In the genomic region with DNA sequence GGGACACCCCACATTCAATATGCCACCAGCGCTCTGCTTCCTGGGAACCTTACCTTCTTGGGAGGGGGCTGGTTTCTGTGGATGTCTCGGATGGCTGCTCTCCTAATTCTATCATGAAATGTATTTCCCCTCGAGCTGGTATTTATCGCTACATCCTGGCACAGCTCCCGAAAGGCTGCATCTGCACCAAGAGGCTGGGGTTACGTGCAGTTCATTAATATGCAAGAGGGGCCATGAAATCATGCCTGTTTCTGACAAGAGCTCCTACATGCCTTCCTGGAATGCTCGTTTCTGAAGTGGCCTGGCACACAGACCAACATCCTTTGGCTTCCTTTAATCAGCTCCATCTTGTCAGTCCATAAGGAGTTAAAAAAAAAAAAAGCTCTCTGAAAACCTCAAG, we compare ENCODE assay signal across 13 mouse cellular contexts.
DNase-seq lines count a peak whose midpoint lies in the region; ATAC-seq and TF ChIP-seq lines count a peak whose summit lies in the region.
"Had no signal": no experiment of that assay in that cellular context is flagged by ENCODE, and none has a peak within 500 bp of the region (broad histone marks: within the 10 kb centered on the region; RNA-seq: fewer than 3 reads in every experiment).

No protein-coding gene starts in this region.

- no peaks in the 10 kb centered on the region; the same call in 1 of the 2 replicates for H3K4me1 ChIP-seq in hindbrain, embryonic 12.5 days
- no peaks in the 10 kb centered on the region for H3K4me1 ChIP-seq in hindbrain, embryonic 11.5 days (replicated peaks; ENCODE audit: control insufficient read depth, insufficient read depth, low read length)
- H3K4me1 ChIP-seq in midbrain, embryonic 12.5 days = peaks cover 14% of the 10 kb centered on the region; the same call in 1 of the 2 replicates
- peaks cover 3% of the 10 kb centered on the region; the same call in 1 of the 2 replicates for H3K4me1 ChIP-seq in midbrain, embryonic 11.5 days (ENCODE audit: control insufficient read depth, insufficient read depth, low read length)
- H3K4me1 ChIP-seq in forebrain, postnatal 0 days (ENCODE audit: insufficient read depth) = no peaks in the 10 kb centered on the region
- H3K4me1 ChIP-seq in midbrain, embryonic 15.5 days = peaks cover 23% of the 10 kb centered on the region
- no peaks in the 10 kb centered on the region for H3K4me1 ChIP-seq in heart, embryonic 10.5 days

- no peak for TF ChIP-seq CTCF in forebrain, postnatal 0 days (IDR thresholded peaks at IDR 0.05; ENCODE audit: low read depth)

- H3K36me3 ChIP-seq in hindbrain, embryonic 12.5 days = no peaks in the 10 kb centered on the region
- no peaks in the 10 kb centered on the region for H3K36me3 ChIP-seq in hindbrain, embryonic 11.5 days (ENCODE audit: control insufficient read depth, insufficient read depth, low read length)
- no peaks in the 10 kb centered on the region for H3K36me3 ChIP-seq in midbrain, embryonic 12.5 days
- no peaks in the 10 kb centered on the region for H3K36me3 ChIP-seq in midbrain, embryonic 11.5 days (ENCODE audit: control insufficient read depth, insufficient read depth, low read length)
- no peaks in the 10 kb centered on the region for H3K36me3 ChIP-seq in forebrain, postnatal 0 days (ENCODE audit: insufficient read depth)
- H3K36me3 ChIP-seq in midbrain, embryonic 15.5 days (replicated peaks) = no peaks in the 10 kb centered on the region
- H3K36me3 ChIP-seq in heart, embryonic 10.5 days = no peaks in the 10 kb centered on the region

- WGBS in hindbrain, embryonic 12.5 days = 43% methylated on average over 7 of the region's 7 CpGs
- 68% methylated on average over 7 of the region's 7 CpGs for WGBS in hindbrain, embryonic 11.5 days
- WGBS in midbrain, embryonic 12.5 days = 72% methylated on average over 7 of the region's 7 CpGs
- WGBS in midbrain, embryonic 11.5 days = 72% methylated on average over 7 of the region's 7 CpGs
- WGBS in forebrain, postnatal 0 days = 19% methylated on average over 7 of the region's 7 CpGs
- WGBS in midbrain, embryonic 15.5 days = 22% methylated on average over 7 of the region's 7 CpGs
- WGBS in heart, embryonic 10.5 days = 74% methylated on average over 7 of the region's 7 CpGs

- H3K9ac ChIP-seq in hindbrain, embryonic 12.5 days = no peak overlapping the region
- no peak overlapping the region for H3K9ac ChIP-seq in hindbrain, embryonic 11.5 days (ENCODE audit: low read depth, low read length)
- no peak overlapping the region for H3K9ac ChIP-seq in midbrain, embryonic 12.5 days (replicated peaks)
- H3K9ac ChIP-seq in midbrain, embryonic 11.5 days (ENCODE audit: low read length) = no peak overlapping the region
- H3K9ac ChIP-seq in forebrain, postnatal 0 days = no peak overlapping the region
- no peak overlapping the region for H3K9ac ChIP-seq in midbrain, embryonic 15.5 days

- no peak overlapping the region for H3K4me3 ChIP-seq in hindbrain, embryonic 12.5 days
- H3K4me3 ChIP-seq in hindbrain, embryonic 11.5 days (ENCODE audit: low read depth, low read length) = no peak overlapping the region
- H3K4me3 ChIP-seq in midbrain, embryonic 12.5 days = no peak overlapping the region
- no peak overlapping the region for H3K4me3 ChIP-seq in midbrain, embryonic 11.5 days (ENCODE audit: low read depth, low read length)
- H3K4me3 ChIP-seq in forebrain, postnatal 0 days (ENCODE audit: low read depth, low read length) = no peak overlapping the region; the same call in 1 of the 2 replicates
- H3K4me3 ChIP-seq in midbrain, embryonic 15.5 days = no peak overlapping the region
- no peak overlapping the region for H3K4me3 ChIP-seq in heart, embryonic 10.5 days

- H3K9me3 ChIP-seq in hindbrain, embryonic 12.5 days (replicated peaks) = no peaks in the 10 kb centered on the region
- H3K9me3 ChIP-seq in hindbrain, embryonic 11.5 days (ENCODE audit: control insufficient read depth, low read length) = no peaks in the 10 kb centered on the region
- H3K9me3 ChIP-seq in midbrain, embryonic 12.5 days = 0 out of 2 replicates have a peak, but pooled peaks cover 4% of the 10 kb centered on the region
- no peaks in the 10 kb centered on the region for H3K9me3 ChIP-seq in midbrain, embryonic 11.5 days (ENCODE audit: control insufficient read depth, low read length)
- 0 out of 2 replicates have a peak, but pooled peaks cover 6% of the 10 kb centered on the region for H3K9me3 ChIP-seq in forebrain, postnatal 0 days (ENCODE audit: low read length)
- 0 out of 2 replicates have a peak, but pooled peaks cover 5% of the 10 kb centered on the region for H3K9me3 ChIP-seq in midbrain, embryonic 15.5 days
- no peaks in the 10 kb centered on the region for H3K9me3 ChIP-seq in heart, embryonic 10.5 days

- H3K4me2 ChIP-seq in hindbrain, embryonic 12.5 days (replicated peaks) = no peak overlapping the region
- no peak overlapping the region for H3K4me2 ChIP-seq in hindbrain, embryonic 11.5 days (replicated peaks; ENCODE audit: low read depth, low read length)
- H3K4me2 ChIP-seq in midbrain, embryonic 12.5 days (replicated peaks) = no peak overlapping the region
- H3K4me2 ChIP-seq in midbrain, embryonic 11.5 days = no peak overlapping the region
- H3K4me2 ChIP-seq in forebrain, postnatal 0 days (ENCODE audit: low read depth) = peak overlapping the region; percentile 32
- H3K4me2 ChIP-seq in midbrain, embryonic 15.5 days = peak overlapping the region; percentile 28

- H3K27ac ChIP-seq in hindbrain, embryonic 12.5 days = no peak overlapping the region
- no peak overlapping the region for H3K27ac ChIP-seq in hindbrain, embryonic 11.5 days (ENCODE audit: low read depth, low read length)
- no peak overlapping the region for H3K27ac ChIP-seq in midbrain, embryonic 12.5 days (replicated peaks)
- no peak overlapping the region for H3K27ac ChIP-seq in midbrain, embryonic 11.5 days (ENCODE audit: low read depth, low read length)
- peak overlapping the region; percentile 57; the same call in 1 of the 2 replicates for H3K27ac ChIP-seq in forebrain, postnatal 0 days (ENCODE audit: low read depth, low read length)
- H3K27ac ChIP-seq in midbrain, embryonic 15.5 days = peak overlapping the region; percentile 68
- no peak overlapping the region for H3K27ac ChIP-seq in heart, embryonic 10.5 days
- H3K27ac ChIP-seq: stomach, postnatal 0 days had no signal

- DNase-seq in hindbrain, embryonic 11.5 days (ENCODE audit: low spot score) = no peak
- no peak for DNase-seq in midbrain, embryonic 11.5 days (ENCODE audit: low spot score, missing footprints)
- peak; percentile 73 for DNase-seq in forebrain, postnatal 0 days
- DNase-seq in lung, postnatal 25 days (ENCODE audit: low spot score) = no peak
- DNase-seq in heart, embryonic 10.5 days (ENCODE audit: low spot score) = no peak
- DNase-seq: embryo, embryonic 11 days; right cerebral cortex, adult 18-20 months had no signal

- ATAC-seq in hindbrain, embryonic 12.5 days (ENCODE audit: low FRiP score) = peak; percentile 66
- no peak for ATAC-seq in hindbrain, embryonic 11.5 days (ENCODE audit: low FRiP score)
- ATAC-seq in midbrain, embryonic 12.5 days (ENCODE audit: low FRiP score, low read depth) = peak; percentile 34; the same call in 1 of the 2 replicates
- no peak for ATAC-seq in midbrain, embryonic 11.5 days (ENCODE audit: low FRiP score)
- peak; percentile 72; the same call in 1 of the 2 replicates for ATAC-seq in forebrain, postnatal 0 days
- peak; percentile 53; the same call in 1 of the 2 replicates for ATAC-seq in midbrain, embryonic 15.5 days (replicated peaks)
- ATAC-seq: lung, postnatal 0 days had no signal

- H3K27me3 ChIP-seq in hindbrain, embryonic 12.5 days = no peaks in the 10 kb centered on the region
- no peaks in the 10 kb centered on the region for H3K27me3 ChIP-seq in hindbrain, embryonic 11.5 days (ENCODE audit: control insufficient read depth, insufficient read depth, low read length)
- no peaks in the 10 kb centered on the region for H3K27me3 ChIP-seq in midbrain, embryonic 12.5 days
- H3K27me3 ChIP-seq in midbrain, embryonic 11.5 days (ENCODE audit: control insufficient read depth, insufficient read depth, low read length) = no peaks in the 10 kb centered on the region
- no peaks in the 10 kb centered on the region for H3K27me3 ChIP-seq in forebrain, postnatal 0 days (ENCODE audit: insufficient read depth, low read length)
- no peaks in the 10 kb centered on the region for H3K27me3 ChIP-seq in midbrain, embryonic 15.5 days (replicated peaks)
- H3K27me3 ChIP-seq in heart, embryonic 10.5 days (ENCODE audit: insufficient read depth, poor library complexity, severe bottlenecking) = no peaks in the 10 kb centered on the region
- H3K27me3 ChIP-seq: CH12.LX had no signal

Comparison
In these comparisons a context has a peak if more than half of its experiments do, and no peak if none do; other contexts are left out.
1. ATAC-seq: peak in hindbrain, embryonic 12.5 days (single experiment), midbrain, embryonic 12.5 days (single experiment), forebrain, postnatal 0 days (single experiment) and midbrain, embryonic 15.5 days (single experiment); none in hindbrain, embryonic 11.5 days (single experiment) and midbrain, embryonic 11.5 days (single experiment).
2. H3K27ac ChIP-seq: peak in forebrain, postnatal 0 days (single experiment) and midbrain, embryonic 15.5 days (single experiment); none in hindbrain, embryonic 12.5 days (single experiment), hindbrain, embryonic 11.5 days (single experiment), midbrain, embryonic 12.5 days (single experiment), midbrain, embryonic 11.5 days (single experiment) and heart, embryonic 10.5 days (single experiment).
3. H3K4me2 ChIP-seq: peak in forebrain, postnatal 0 days (single experiment) and midbrain, embryonic 15.5 days (single experiment); none in hindbrain, embryonic 12.5 days (single experiment), hindbrain, embryonic 11.5 days (single experiment), midbrain, embryonic 12.5 days (single experiment) and midbrain, embryonic 11.5 days (single experiment).